Mouse (Mus musculus): ENCODE measurements around the gene Wdr82. TPM values are rescaled to one million over a fixed set of nuclear protein-coding genes. Genes with fewer than 3 reads are reported as not detected.
A peak's percentile ranks its signal among the peaks of the same experiment; 100 is the strongest.

The Wdr82 gene
- polyA plus RNA-seq (2015; fragmentation: Nextera tagmentation; extraction: Ambion mirVana) = 25.8 and 29.3 TPM in 2 replicates

DNA sequence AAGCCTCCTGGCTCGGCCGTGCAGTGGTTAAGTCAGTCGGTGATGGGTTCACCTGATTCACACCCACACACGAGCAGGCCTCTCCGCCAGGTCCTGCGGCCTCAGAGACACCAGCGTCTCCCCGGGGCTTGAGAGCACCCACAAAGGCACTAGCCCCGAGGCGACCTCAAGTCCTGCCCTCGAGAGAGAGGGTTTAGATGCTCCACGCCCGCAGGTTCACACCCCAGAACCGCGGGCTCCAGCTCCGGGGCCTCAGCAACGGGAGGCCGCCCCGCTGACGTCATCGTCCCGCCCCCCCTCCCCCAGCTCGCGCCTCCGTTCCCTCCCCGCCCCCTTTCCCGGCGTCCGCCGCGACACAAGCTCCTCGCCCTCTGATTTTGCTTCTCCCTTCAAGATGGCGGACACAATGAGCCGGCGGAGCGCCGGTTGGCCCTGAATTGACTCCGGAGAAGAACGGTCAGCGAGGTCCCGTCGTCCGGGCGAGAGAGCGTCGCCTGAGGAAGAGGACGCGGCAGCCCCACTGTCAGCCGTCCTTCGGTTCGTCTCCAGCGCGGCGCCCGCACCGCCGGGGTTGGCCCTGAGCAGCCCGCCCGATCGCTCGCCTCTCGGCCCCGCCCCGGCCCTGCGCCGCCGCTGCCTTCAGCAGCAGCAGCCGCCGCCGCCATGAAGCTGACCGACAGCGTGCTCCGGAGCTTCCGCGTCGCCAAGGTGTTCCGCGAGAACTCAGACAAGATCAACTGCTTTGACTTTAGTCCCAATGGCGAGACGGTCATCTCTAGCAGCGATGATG, at the start of gene Wdr82:
TSS of gene Wdr82 (plus strand) at position 373 of the 790 bp plus-strand sequence.

DNA sequence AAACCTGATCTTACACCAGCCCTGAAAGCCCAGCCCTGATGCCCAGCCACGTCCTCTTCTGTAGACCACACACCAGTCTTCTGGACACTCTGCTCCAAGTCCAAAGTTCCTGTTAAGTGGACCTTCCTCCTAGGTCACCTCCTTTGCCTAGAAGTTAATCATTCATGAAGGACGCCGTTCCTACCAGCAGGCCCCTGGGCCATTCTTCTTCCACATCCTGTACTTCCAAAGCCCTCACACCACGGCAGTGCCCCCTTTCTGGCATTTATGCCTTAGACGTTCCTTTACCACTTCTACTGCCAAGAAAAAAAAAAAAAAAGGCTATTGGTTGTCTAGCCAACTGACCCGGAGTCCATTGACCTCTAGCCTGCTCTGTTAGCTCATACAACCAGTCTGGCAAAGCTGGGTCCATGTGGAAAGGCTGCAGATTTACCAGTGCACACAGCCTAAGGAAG, 12.7 kb upstream of the Wdr82 start, which contains the start of gene Glyctk:
TSS of gene Glyctk (minus strand) at position 102 of the 455 bp plus-strand sequence.

DNA sequence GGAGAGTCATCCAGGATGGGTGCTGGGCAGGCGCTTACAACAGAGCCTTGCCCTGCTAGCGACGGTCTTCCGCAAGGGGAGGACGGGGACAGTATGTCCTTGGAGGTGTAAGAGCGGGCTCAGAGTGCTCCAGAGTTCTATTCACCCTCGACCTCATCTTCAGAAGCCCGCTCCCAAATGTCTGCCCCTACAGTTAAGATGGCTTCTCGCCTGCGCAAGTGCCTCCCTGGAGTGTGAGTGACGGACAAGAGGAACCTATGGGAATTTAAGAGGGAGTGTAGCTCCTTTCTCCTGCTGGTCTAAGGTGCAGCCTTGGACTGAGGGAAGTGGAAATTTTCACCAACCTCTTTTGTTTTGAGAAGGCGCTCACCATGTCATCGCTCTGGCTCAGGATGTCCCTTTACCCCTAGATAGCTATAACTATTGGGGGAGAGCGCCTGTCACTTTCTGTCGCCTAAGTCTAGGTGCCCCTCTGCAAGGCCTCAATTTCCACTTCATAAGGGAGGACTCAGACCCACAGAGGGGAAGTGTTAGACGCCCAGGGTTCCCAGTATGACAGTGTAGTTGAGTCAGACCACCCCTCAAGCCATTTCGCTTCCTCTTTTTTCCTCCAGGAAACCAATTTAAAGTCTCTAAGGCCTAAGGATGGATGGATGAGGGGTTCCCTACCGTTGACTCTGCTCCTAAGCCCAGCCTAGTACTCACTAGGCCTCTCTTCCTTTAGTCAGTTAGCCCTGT, 29.0 kb downstream of the Wdr82 start, which contains the start of gene Ppm1m:
TSS of gene Ppm1m (minus strand) at position 212 of the 738 bp plus-strand sequence.

DNA sequence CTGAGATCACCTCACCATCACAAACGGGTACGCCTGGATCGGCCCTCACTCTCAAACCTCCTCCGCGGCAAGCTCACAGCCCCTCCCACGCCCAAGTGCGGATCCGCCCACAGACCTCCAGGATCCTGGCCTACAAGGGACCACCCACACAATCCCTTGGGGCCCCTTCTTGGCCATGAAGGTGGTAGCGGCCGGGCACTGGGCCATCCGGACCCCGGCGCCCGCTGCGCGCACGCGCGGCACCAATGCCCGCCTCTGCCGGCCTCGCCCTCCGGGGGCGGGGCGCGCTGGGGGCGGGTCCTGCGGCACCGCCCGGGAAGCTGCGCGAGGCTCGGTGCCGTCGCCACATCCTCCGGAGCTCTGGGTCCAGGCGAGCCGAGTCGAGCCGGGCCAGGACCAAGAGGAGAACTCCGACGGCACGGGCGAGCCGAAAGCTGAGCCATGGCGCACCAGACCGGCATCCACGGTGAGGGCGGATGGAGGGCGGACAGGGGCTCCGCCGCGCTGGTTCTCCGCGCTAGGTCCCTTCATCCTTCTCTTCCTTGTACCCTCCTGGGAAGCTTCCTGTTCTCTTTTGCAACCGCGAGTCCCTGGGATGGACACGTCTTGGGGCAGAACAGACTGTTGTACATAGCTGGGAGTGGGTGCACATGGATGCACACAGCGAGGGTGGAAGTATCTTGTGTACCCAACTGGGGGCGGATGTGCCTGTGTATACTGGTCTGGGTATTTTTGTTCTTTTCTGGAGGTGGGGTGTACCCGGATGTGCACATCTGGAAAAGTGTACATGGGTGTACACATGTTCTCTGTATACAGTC, 32.3 kb downstream of the Wdr82 start, which contains the start of gene Twf2:
TSS of gene Twf2 (plus strand) at position 290 of the 818 bp plus-strand sequence.

DNA sequence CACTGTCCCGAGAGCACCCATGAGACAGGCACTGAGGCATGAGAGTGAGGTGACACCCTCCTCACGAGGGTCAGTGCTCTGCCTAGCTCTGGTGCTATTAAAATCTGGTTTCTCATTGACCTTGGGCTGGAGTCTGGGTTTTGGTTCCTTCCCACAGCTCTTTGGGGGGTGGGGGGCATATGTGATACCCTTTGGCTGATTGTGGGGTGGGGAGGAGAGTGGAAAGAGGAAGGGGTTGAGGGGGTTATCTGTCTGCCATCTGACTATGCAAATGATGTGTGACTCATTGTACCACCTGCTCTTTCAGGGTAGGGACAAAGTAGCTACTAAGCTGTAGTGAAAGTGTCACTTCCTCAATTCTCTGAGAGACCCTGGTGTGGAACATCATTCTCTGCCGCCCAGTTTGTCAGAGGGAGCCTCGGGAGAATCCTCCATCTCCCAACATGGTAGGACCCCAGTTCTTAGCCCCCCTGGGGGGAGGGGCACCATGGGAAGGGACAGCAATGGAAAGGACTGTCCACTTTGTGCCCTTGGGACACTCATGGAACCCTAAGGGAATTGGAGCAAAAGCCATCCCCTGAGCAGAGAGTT, 51.6 kb downstream of the Wdr82 start, which contains the start of gene Tlr9:
TSS of gene Tlr9 (plus strand) at position 338 of the 591 bp plus-strand sequence.

MicroRNAs within 50 kb of the gene (microRNA counts, 519-probe panel; counts per million panel counts)
- microRNA mmu-let-7g = 7,141 counts per million, percentile 97 among the panel's probes with 10 or more counts

Small RNA genes within 50 kb of the gene (microRNA-seq; reads per million reads assigned to microRNA genes)
- gene Mir135a-1 (92.0 reads per million, percentile 43 among the genes with 10 or more reads in this experiment), gene Mirlet7g (52,492 reads per million, percentile 99 among the genes with 10 or more reads in this experiment)

Other genes starting within 250 kb of the Wdr82 start
- gene Col6a5, start 210.3 kb upstream of the Wdr82 start, polyA plus RNA-seq (2015; fragmentation: Nextera tagmentation; extraction: Ambion mirVana) = 0.10 and 0.21 TPM in 2 replicates
- 0.72 and 0.73 TPM in 2 replicates for gene Col6a4, start 74.1 kb upstream of the Wdr82 start, polyA plus RNA-seq (2015; fragmentation: Nextera tagmentation; extraction: Ambion mirVana)
- 1.1 and 1.7 TPM in 2 replicates for gene Glyctk, start 12.8 kb upstream of the Wdr82 start, polyA plus RNA-seq (2015; fragmentation: Nextera tagmentation; extraction: Ambion mirVana)
- gene Ppm1m, start 28.8 kb downstream of the Wdr82 start, polyA plus RNA-seq (2015; fragmentation: Nextera tagmentation; extraction: Ambion mirVana) = 17.8 and 21.1 TPM in 2 replicates
- gene Twf2, start 32.2 kb downstream of the Wdr82 start, polyA plus RNA-seq (2015; fragmentation: Nextera tagmentation; extraction: Ambion mirVana) = 47.6 and 49.8 TPM in 2 replicates
- gene Tlr9, start 51.7 kb downstream of the Wdr82 start, polyA plus RNA-seq (2015; fragmentation: Nextera tagmentation; extraction: Ambion mirVana) = 0.06 and 0.15 TPM in 2 replicates
- 100 and 102 TPM in 2 replicates for gene Alas1, start 77.7 kb downstream of the Wdr82 start, polyA plus RNA-seq (2015; fragmentation: Nextera tagmentation; extraction: Ambion mirVana)
- 7.9 and 8.6 TPM in 2 replicates for gene Poc1a, start 110.1 kb downstream of the Wdr82 start, polyA plus RNA-seq (2015; fragmentation: Nextera tagmentation; extraction: Ambion mirVana)
- gene Dusp7, start 197.7 kb downstream of the Wdr82 start, polyA plus RNA-seq (2015; fragmentation: Nextera tagmentation; extraction: Ambion mirVana) = 17.9 and 18.0 TPM in 2 replicates